Mouse (Mus musculus): ENCODE results near the gene Timm10. TPM values are rescaled to one million over a fixed set of nuclear protein-coding genes. Genes with fewer than 3 reads are reported as not detected.
A peak's percentile ranks its signal among the peaks of the same experiment; 100 is the strongest.

The Timm10 gene
- polyA plus RNA-seq, 1 experiment from 2014 or later = 55.7 TPM

GRCm38 (mm10) chr2:84827283-84827920 is 605 bp downstream of the Timm10 start:
- WGBS = 1% methylated on average over 29 of the region's 29 CpGs
- no peaks in the 10 kb centered on the region for H3K9me3 ChIP-seq (ENCODE audit: control insufficient read depth, low read length)
- ATAC-seq (ENCODE audit: low read depth) = no peak; the same call in 1 of the 2 replicates

GRCm38 (mm10) chr2:84831666-84832391 is 5.0 kb downstream of the Timm10 start:
- WGBS = 34% methylated on average over 10 of the region's 10 CpGs
- ATAC-seq (ENCODE audit: low read depth) (peak; percentile 79), DNase-seq (ENCODE audit: low spot score) (peak; percentile 93)
- Histone ChIP-seq H3K4me1 (ENCODE audit: control insufficient read depth, insufficient read depth, low read length) (peaks cover 5% of the 10 kb centered on the region; the same call in 1 of the 2 replicates), H3K36me3 (ENCODE audit: control insufficient read depth, insufficient read depth, low read length) (0 out of 2 replicates have a peak, but pooled peaks cover 6% of the 10 kb centered on the region), H3K9me3 (ENCODE audit: control insufficient read depth, low read length) (no peaks in the 10 kb centered on the region), H3K27me3 (replicated peaks; ENCODE audit: control insufficient read depth, insufficient read depth, low read length) (no peaks in the 10 kb centered on the region), H3K4me2 (ENCODE audit: low read depth, low read length) (no peak overlapping the region), H3K4me3 (ENCODE audit: low read depth, low read length) (no peak overlapping the region), H3K27ac (replicated peaks; ENCODE audit: low read depth, low read length) (peak overlapping the region; percentile 19), H3K9ac (ENCODE audit: low read depth, low read length) (peak overlapping the region; percentile 30; the same call in 1 of the 2 replicates)

More at GRCm38 (mm10) chr2:84827283-84827920, 605 bp downstream of the Timm10 start:
- no peaks in the 10 kb centered on the region for H3K27me3 ChIP-seq (replicated peaks; ENCODE audit: control insufficient read depth, insufficient read depth, low read length)
- H3K9ac ChIP-seq (ENCODE audit: low read depth, low read length) = peak overlapping the region; percentile 69
- H3K4me3 ChIP-seq (ENCODE audit: low read depth, low read length) = peak overlapping the region; percentile 72
- H3K4me1 ChIP-seq (ENCODE audit: control insufficient read depth, insufficient read depth, low read length) = peaks cover 5% of the 10 kb centered on the region; the same call in 1 of the 2 replicates
- no peak for DNase-seq (ENCODE audit: low spot score)
- peak overlapping the region; percentile 99 for H3K4me2 ChIP-seq (ENCODE audit: low read depth, low read length)
- no peak overlapping the region for H3K27ac ChIP-seq (replicated peaks; ENCODE audit: low read depth, low read length)
- 0 out of 2 replicates have a peak, but pooled peaks cover 6% of the 10 kb centered on the region for H3K36me3 ChIP-seq (ENCODE audit: control insufficient read depth, insufficient read depth, low read length)

- 57% methylated on average over 8 of the region's 8 CpGs for WGBS
Observed at GRCm38 (mm10) chr2:84837107-84837506, 10.3 kb downstream of the Timm10 start.

GRCm38 (mm10) chr2:84837817-84838592 is 11.2 kb downstream of the Timm10 start:
- Histone ChIP-seq H3K27me3 (replicated peaks; ENCODE audit: control insufficient read depth, insufficient read depth, low read length) (0 out of 2 replicates have a peak, but pooled peaks cover 6% of the 10 kb centered on the region), H3K4me2 (ENCODE audit: low read depth, low read length) (peak overlapping the region; percentile 91; the same call in 1 of the 2 replicates), H3K4me1 (ENCODE audit: control insufficient read depth, insufficient read depth, low read length) (peaks cover 14% of the 10 kb centered on the region), H3K9ac (ENCODE audit: low read depth, low read length) (no peak overlapping the region), H3K4me3 (ENCODE audit: low read depth, low read length) (no peak overlapping the region), H3K9me3 (ENCODE audit: control insufficient read depth, low read length) (no peaks in the 10 kb centered on the region), H3K27ac (replicated peaks; ENCODE audit: low read depth, low read length) (no peak overlapping the region), H3K36me3 (ENCODE audit: control insufficient read depth, insufficient read depth, low read length) (no peaks in the 10 kb centered on the region)
- ATAC-seq (ENCODE audit: low read depth) = no peak
- 27% methylated on average over 9 of the region's 9 CpGs for WGBS
- DNase-seq (ENCODE audit: low spot score) = peak; percentile 31

More at GRCm38 (mm10) chr2:84837107-84837506, 10.3 kb downstream of the Timm10 start:
- H3K9ac ChIP-seq (ENCODE audit: low read depth, low read length) = no peak overlapping the region
- H3K27me3 ChIP-seq (replicated peaks; ENCODE audit: control insufficient read depth, insufficient read depth, low read length) = 0 out of 2 replicates have a peak, but pooled peaks cover 6% of the 10 kb centered on the region
- H3K4me1 ChIP-seq (ENCODE audit: control insufficient read depth, insufficient read depth, low read length) = peaks cover 14% of the 10 kb centered on the region
- H3K4me2 ChIP-seq (ENCODE audit: low read depth, low read length) = no peak overlapping the region
- no peak overlapping the region for H3K4me3 ChIP-seq (ENCODE audit: low read depth, low read length)
- no peak overlapping the region for H3K27ac ChIP-seq (replicated peaks; ENCODE audit: low read depth, low read length)
- H3K36me3 ChIP-seq (ENCODE audit: control insufficient read depth, insufficient read depth, low read length) = no peaks in the 10 kb centered on the region
- ATAC-seq (ENCODE audit: low read depth) (no peak), DNase-seq (ENCODE audit: low spot score) (no peak)
- H3K9me3 ChIP-seq (ENCODE audit: control insufficient read depth, low read length) = no peaks in the 10 kb centered on the region

GRCm38 (mm10) chr2:84838593-84838949 is 11.8 kb downstream of the Timm10 start, which contains the start of gene Slc43a1:
TSS of gene Slc43a1 (plus strand) at chr2:84838850.
- no peaks in the 10 kb centered on the region for H3K9me3 ChIP-seq (ENCODE audit: control insufficient read depth, low read length)
- WGBS = 15% methylated on average over 10 of the region's 10 CpGs
- H3K4me1 ChIP-seq (ENCODE audit: control insufficient read depth, insufficient read depth, low read length) = peaks cover 14% of the 10 kb centered on the region
- H3K27ac ChIP-seq (replicated peaks; ENCODE audit: low read depth, low read length) = peak within 1 kb of the TSS; percentile 88; the same call in 1 of the 2 replicates
- H3K4me2 ChIP-seq (ENCODE audit: low read depth, low read length) = peak within 1 kb of the TSS; percentile 91
- no peak for ATAC-seq (ENCODE audit: low read depth)
- H3K27me3 ChIP-seq (replicated peaks; ENCODE audit: control insufficient read depth, insufficient read depth, low read length) = 0 out of 2 replicates have a peak, but pooled peaks cover 6% of the 10 kb centered on the region
- peak within 1 kb of the TSS; percentile 83 for H3K9ac ChIP-seq (ENCODE audit: low read depth, low read length)
- peak within 1 kb of the TSS; percentile 66 for H3K4me3 ChIP-seq (ENCODE audit: low read depth, low read length)
- no peak for DNase-seq (ENCODE audit: low spot score)
- H3K36me3 ChIP-seq (ENCODE audit: control insufficient read depth, insufficient read depth, low read length) = no peaks in the 10 kb centered on the region

GRCm38 (mm10) chr2:84838993-84839980 is 12.5 kb downstream of the Timm10 start:
- Histone ChIP-seq H3K36me3 (ENCODE audit: control insufficient read depth, insufficient read depth, low read length) (no peaks in the 10 kb centered on the region), H3K4me3 (ENCODE audit: low read depth, low read length) (peak overlapping the region; percentile 66), H3K9me3 (ENCODE audit: control insufficient read depth, low read length) (no peaks in the 10 kb centered on the region), H3K27ac (replicated peaks; ENCODE audit: low read depth, low read length) (peak overlapping the region; percentile 88), H3K27me3 (replicated peaks; ENCODE audit: control insufficient read depth, insufficient read depth, low read length) (0 out of 2 replicates have a peak, but pooled peaks cover 6% of the 10 kb centered on the region), H3K4me2 (ENCODE audit: low read depth, low read length) (peak overlapping the region; percentile 91), H3K4me1 (ENCODE audit: control insufficient read depth, insufficient read depth, low read length) (peaks cover 14% of the 10 kb centered on the region), H3K9ac (ENCODE audit: low read depth, low read length) (peak overlapping the region; percentile 83)
- DNase-seq (ENCODE audit: low spot score) = peak; percentile 80
- ATAC-seq (ENCODE audit: low read depth) = peak; percentile 39
- WGBS = under 1% methylated on average over 44 of the region's 47 CpGs

GRCm38 (mm10) chr2:84840016-84840747 is 13.4 kb downstream of the Timm10 start:
- Histone ChIP-seq H3K36me3 (ENCODE audit: control insufficient read depth, insufficient read depth, low read length) (no peaks in the 10 kb centered on the region), H3K27me3 (replicated peaks; ENCODE audit: control insufficient read depth, insufficient read depth, low read length) (0 out of 2 replicates have a peak, but pooled peaks cover 6% of the 10 kb centered on the region), H3K27ac (replicated peaks; ENCODE audit: low read depth, low read length) (peak overlapping the region; percentile 88), H3K4me3 (ENCODE audit: low read depth, low read length) (peak overlapping the region; percentile 66), H3K4me1 (ENCODE audit: control insufficient read depth, insufficient read depth, low read length) (peaks cover 14% of the 10 kb centered on the region), H3K9me3 (ENCODE audit: control insufficient read depth, low read length) (no peaks in the 10 kb centered on the region), H3K9ac (ENCODE audit: low read depth, low read length) (peak overlapping the region; percentile 83), H3K4me2 (ENCODE audit: low read depth, low read length) (peak overlapping the region; percentile 91)
- ATAC-seq (ENCODE audit: low read depth) (peak; percentile 92), DNase-seq (ENCODE audit: low spot score) (peak; percentile 92)
- WGBS = under 1% methylated on average over 36 of the region's 54 CpGs

All from embryonic facial prominence, embryonic 14.5 days (tissue).